Mouse (Mus musculus) testis, adult 2 months (tissue): Measurements from ENCODE around the gene Plekhd1. TPM values are rescaled to one million over a fixed set of nuclear protein-coding genes. Genes with fewer than 3 reads are reported as not detected.

Source experiments
- H3K27ac ChIP-seq: fragments of 200-500 bp; 2 replicates; pipeline ENCODE4 v1.5.1; 2012; ENCODE audit warnings: low read depth, low read length; ENCODE audit not compliant: control insufficient read depth, insufficient read depth
- H3K27me3 ChIP-seq: fragments of 200-500 bp; 2 replicates; pipeline ENCODE4 v1.6.1; 2012; ENCODE audit warnings: mild to moderate bottlenecking, low read length, moderate library complexity; ENCODE audit not compliant: control insufficient read depth, insufficient read depth
- H3K36me3 ChIP-seq: fragments of 200-500 bp; 2 replicates; pipeline ENCODE4 v1.6.1; 2012; ENCODE audit warnings: mild to moderate bottlenecking, low read length; ENCODE audit not compliant: control insufficient read depth, insufficient read depth
- H3K4me1 ChIP-seq: fragments of 200-500 bp; 2 replicates; pipeline ENCODE4 v1.6.1; 2012; ENCODE audit warnings: low read length; ENCODE audit not compliant: control insufficient read depth, insufficient read depth
- H3K4me3 ChIP-seq: fragments of 200-500 bp; 2 replicates; pipeline ENCODE4 v1.5.1; 2012; ENCODE audit warnings: low read depth, mild to moderate bottlenecking, low read length, moderate library complexity, mixed read lengths; ENCODE audit not compliant: control insufficient read depth
- CTCF ChIP-seq: fragments of 200-500 bp; IDR thresholded peaks from 2 replicates; pipeline ENCODE4 v1.5.1; 2012; ENCODE audit warnings: low read depth, mild to moderate bottlenecking, inconsistent platforms, low read length, moderate library complexity; ENCODE audit not compliant: control insufficient read depth, insufficient read depth, insufficient replicate concordance
- POLR2A ChIP-seq: fragments of 200-500 bp; IDR thresholded peaks from 2 replicates; pipeline ENCODE4 v1.6.1; 2012; ENCODE audit warnings: low read depth, mild to moderate bottlenecking, inconsistent platforms, low read length, moderate library complexity; ENCODE audit not compliant: control insufficient read depth
- polyA plus RNA-seq: library from polyadenylated mRNA; depleted of rRNA; stranded (reverse); fragments of >200 nt; gene quantifications from 2 replicates; pipeline ENCODE4 v1.2.3, GENCODE M21; 2012; rRNA removed

The Plekhd1 gene
- polyA plus RNA-seq, 1 experiment: 7.6 TPM

DNA sequence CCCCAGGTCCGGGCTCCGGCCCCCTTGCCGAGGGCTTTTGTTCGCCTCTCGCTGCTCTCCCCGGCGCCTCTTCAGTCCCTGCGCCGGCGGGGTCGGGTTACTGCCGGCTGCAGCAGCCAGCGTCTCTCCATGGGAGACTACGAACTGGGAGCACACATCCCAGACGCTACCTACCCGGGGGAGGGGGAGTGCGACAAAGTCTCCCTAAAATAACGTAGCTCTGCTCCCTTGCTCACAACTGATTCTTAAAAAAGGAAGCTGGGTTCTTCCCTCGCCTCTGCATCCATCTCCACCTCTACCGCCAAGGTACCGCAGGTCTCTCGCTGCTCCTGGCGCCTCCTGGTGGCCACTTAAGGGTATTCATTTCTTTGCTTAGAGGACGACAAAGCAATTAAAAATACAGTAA, 68.0 kb downstream of the Plekhd1 start, which contains the start of gene Ccdc177:
TSS of gene Ccdc177 (minus strand) at position 292 of the 406 bp plus-strand sequence.
- Histone ChIP-seq H3K36me3 (no peaks in the 10 kb centered on the region), H3K4me1 (peaks cover 20% of the 10 kb centered on the region), H3K27me3 (no peaks in the 10 kb centered on the region), H3K4me3 (peak within 1 kb of the TSS; percentile 53), H3K27ac (no peak within 1 kb of the TSS)
- TF ChIP-seq POLR2A: no peak
- peak; percentile 83 for TF ChIP-seq CTCF

DNA sequence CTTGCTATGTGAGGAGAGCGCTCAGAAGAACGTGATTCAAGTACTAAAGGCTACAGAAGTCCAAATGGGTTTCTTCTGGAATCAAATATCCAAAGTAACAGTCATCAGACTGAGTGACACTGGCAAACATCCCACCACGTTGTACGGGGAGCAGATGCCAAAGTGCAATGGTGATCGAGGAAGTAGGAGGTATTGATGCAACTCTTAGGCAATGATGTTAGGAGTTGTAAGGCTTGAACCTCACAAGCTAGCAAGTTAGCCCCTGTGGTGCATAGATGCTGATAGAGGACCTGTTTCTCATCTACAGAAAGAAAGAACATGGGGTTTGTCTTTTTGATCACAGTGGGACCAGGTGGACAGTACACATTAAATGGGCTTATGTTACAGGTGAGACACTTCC, 70.6 kb downstream of the Plekhd1 start:
- H3K27me3 ChIP-seq: no peaks in the 10 kb centered on the region
- no peak for TF ChIP-seq CTCF
- no peak for TF ChIP-seq POLR2A
- H3K4me1 ChIP-seq: peaks cover 15% of the 10 kb centered on the region
- no peak overlapping the region for H3K4me3 ChIP-seq
- H3K36me3 ChIP-seq: no peaks in the 10 kb centered on the region
- no peak overlapping the region for H3K27ac ChIP-seq

DNA sequence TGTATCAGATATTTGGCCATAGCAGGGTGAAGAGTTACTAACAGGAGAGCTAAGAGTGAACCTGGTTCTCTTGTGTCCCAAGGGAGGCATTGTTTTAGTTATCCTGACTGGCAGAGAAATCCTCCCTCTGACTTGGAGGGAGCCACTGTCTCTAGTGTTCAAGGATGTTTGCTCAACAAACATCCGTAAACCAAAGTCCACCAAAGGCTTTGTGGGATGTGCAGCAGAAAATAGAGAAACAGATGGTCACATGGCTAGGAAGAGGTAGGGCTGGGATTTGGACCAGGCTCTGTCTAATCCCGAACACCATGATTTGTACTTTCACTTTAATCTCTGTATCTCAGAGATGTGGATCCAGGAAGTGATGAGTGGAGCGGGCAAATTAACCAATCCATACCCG, 71.7 kb downstream of the Plekhd1 start:
- H3K36me3 ChIP-seq: no peaks in the 10 kb centered on the region
- TF ChIP-seq CTCF (no peak), POLR2A (no peak)
- H3K27me3 ChIP-seq: no peaks in the 10 kb centered on the region
- H3K27ac ChIP-seq: no peak overlapping the region
- no peak overlapping the region for H3K4me3 ChIP-seq
- peaks cover 6% of the 10 kb centered on the region for H3K4me1 ChIP-seq

DNA sequence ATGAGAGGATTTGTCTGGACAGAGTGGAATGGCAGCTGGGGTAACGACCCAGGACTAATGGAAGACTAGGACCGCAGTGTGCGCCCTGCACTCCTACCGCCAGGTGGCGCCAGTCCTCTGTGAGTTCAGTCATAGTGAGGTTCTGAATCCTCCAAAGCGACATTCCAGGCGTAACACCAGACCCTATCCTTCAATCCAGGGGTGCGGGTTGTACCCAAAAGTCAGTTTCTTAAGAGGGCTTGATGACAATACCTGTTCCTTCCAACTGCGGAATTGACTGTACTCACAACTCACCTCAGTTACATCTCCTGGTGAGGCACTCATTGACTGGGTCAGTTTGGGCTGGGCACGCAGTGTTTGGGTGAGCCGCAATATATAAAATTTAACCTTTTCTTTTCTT, 77.3 kb downstream of the Plekhd1 start:
- Histone ChIP-seq H3K4me3 (no peak overlapping the region), H3K36me3 (no peaks in the 10 kb centered on the region), H3K27ac (no peak overlapping the region), H3K27me3 (no peaks in the 10 kb centered on the region), H3K4me1 (peaks cover 2% of the 10 kb centered on the region; the same call in 1 of the 2 replicates)
- TF ChIP-seq POLR2A (0 out of 2 replicates have a peak, but pooled peaks have one; percentile 25), CTCF (peak; percentile 100)

Other genes with a start within 250 kb of the Plekhd1 start
- gene Exd2, start 229.5 kb upstream of the Plekhd1 start, polyA plus RNA-seq: 19.0 and 24.2 TPM in 2 replicates
- gene Galnt16, start 174.3 kb upstream of the Plekhd1 start, polyA plus RNA-seq: 1.5 and 1.7 TPM in 2 replicates
- gene Slc39a9, start 48.7 kb upstream of the Plekhd1 start, polyA plus RNA-seq: 10.7 and 12.0 TPM in 2 replicates
- gene Erh, start 48.2 kb upstream of the Plekhd1 start, polyA plus RNA-seq: 73.9 and 101 TPM in 2 replicates
- 0.05 TPM in 2 replicates for gene Ccdc177, start 68.1 kb downstream of the Plekhd1 start, polyA plus RNA-seq
- 46.0 and 48.2 TPM in 2 replicates for gene Susd6, start 97.9 kb downstream of the Plekhd1 start, polyA plus RNA-seq